ENCODE assay signal across 16 mouse cellular contexts in the genomic region with DNA sequence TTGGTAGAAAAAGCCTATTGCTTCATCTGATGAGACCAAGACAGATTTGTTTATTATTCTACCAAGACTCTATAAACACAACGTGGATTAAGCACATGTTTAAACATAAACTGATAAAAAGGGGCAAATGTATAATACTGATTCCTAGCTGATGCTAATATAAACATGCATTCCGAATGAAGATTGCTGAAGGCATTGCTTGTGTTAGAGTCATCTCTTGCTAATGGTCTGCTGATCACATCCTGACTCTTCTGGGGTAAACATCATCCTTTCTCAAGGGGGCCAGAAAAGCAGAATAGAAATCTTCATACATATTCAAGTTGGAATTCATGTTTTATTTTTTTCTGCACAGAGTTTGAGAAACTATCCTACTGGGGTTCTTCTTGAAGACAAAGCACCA.
"Had no signal": no experiment of that assay in that cellular context is flagged by ENCODE, and none has a peak within 500 bp of the region (broad histone marks: within the 10 kb centered on the region; RNA-seq: fewer than 3 reads in every experiment).

No protein-coding gene starts in this region.

- H3K4me2 ChIP-seq: neural tube, embryonic 13.5 days; neural tube, embryonic 15.5 days; stomach, embryonic 15.5 days had no signal

- H3K27me3 ChIP-seq: neural tube, embryonic 13.5 days; neural tube, embryonic 15.5 days; stomach, embryonic 15.5 days had no signal

- H3K9ac ChIP-seq: neural tube, embryonic 13.5 days; neural tube, embryonic 15.5 days; stomach, embryonic 15.5 days had no signal

- H3K27ac ChIP-seq: neural tube, embryonic 13.5 days; neural tube, embryonic 15.5 days; stomach, embryonic 15.5 days; stomach, postnatal 0 days had no signal

- H3K36me3 ChIP-seq: neural tube, embryonic 13.5 days; neural tube, embryonic 15.5 days; stomach, embryonic 15.5 days had no signal

- H3K4me1 ChIP-seq: neural tube, embryonic 13.5 days; neural tube, embryonic 15.5 days; stomach, embryonic 15.5 days had no signal

- DNase-seq: retina, postnatal 1 day; right cerebral cortex, adult 18-20 months; right cerebral cortex, postnatal 14 days; right cerebral cortex, postnatal 25 days; right cerebral cortex, postnatal 4 days; spleen, adult 18-20 months; thymus, adult 18-20 months; thymus, adult 2 months; thymus, postnatal 14 days; thymus, postnatal 25 days; thymus, postnatal 36 days; thymus, postnatal 4 days had no signal

- H3K9me3 ChIP-seq: neural tube, embryonic 15.5 days; stomach, embryonic 15.5 days had no signal

- H3K4me3 ChIP-seq: neural tube, embryonic 13.5 days; neural tube, embryonic 15.5 days; stomach, embryonic 15.5 days had no signal
